Mouse (Mus musculus): ENCODE results near the gene Sycp2l. TPM values are rescaled to one million over a fixed set of nuclear protein-coding genes. Genes with fewer than 3 reads are reported as not detected.

The Sycp2l gene
- polyA plus RNA-seq, 1 experiment from 2014 or later, result not detected

DNA sequence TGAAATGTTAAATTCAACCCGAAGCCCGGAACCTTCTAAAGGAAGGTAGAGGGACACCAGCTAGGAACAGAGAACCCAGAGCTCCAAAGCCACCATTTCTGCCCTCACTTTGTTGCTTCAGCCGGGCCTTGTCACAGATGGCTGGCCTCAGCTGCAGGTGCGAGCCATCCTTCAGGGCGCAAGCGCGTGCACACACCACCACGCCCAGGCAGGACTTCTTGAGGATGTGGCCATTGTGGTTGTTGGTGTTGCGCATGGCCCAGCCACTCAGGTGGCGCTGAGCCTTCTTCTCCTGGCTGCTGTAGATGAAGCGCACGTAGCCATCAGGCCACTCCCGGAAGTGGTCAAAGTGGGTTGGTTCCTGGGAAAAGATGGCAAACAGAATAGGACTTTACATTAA is 8.6 kb upstream of the Sycp2l start:
- no peak overlapping the region for H3K4me3 ChIP-seq (ENCODE audit: low read length)
- no peak for ATAC-seq (ENCODE audit: low read depth)
- H3K9ac ChIP-seq (ENCODE audit: low read length), result no peak overlapping the region
- no peak overlapping the region for H3K4me2 ChIP-seq (ENCODE audit: low read depth, low read length)
- H3K36me3 ChIP-seq (ENCODE audit: control insufficient read depth, insufficient read depth, low read length), result no peaks in the 10 kb centered on the region
- H3K27me3 ChIP-seq (ENCODE audit: control insufficient read depth, insufficient read depth, low read depth, low read length), result no peaks in the 10 kb centered on the region
- 92% methylated on average over 13 of the region's 13 CpGs for WGBS
- no peaks in the 10 kb centered on the region for H3K4me1 ChIP-seq (replicated peaks; ENCODE audit: control insufficient read depth, insufficient read depth, low read length)
- H3K9me3 ChIP-seq (ENCODE audit: control insufficient read depth, low read length), result no peaks in the 10 kb centered on the region
- no peak overlapping the region for H3K27ac ChIP-seq (ENCODE audit: low read length)

DNA sequence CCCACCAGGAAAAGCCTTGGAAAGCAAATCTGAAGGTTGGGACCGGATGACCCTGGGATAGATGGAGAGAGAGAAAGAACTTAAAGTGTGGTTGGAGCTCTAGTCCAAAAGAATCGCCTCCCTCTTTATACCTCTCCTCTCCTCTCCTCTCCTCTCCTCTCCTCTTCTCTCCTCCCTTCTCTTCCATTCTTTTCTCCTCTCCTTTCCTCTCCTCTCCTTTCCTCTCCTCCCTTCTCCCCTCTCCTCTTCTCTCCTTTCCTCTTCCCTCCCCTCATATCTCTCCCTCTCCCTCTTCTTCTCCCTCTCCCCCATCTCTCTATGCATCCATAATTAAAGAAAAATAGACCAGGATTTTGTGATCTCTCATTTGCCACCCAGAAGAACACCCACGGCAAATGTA is 3.2 kb upstream of the Sycp2l start, which contains the start of gene Gcm2:
Gene Gcm2 (minus strand): TSS at position 101 of the 400 bp plus-strand sequence.
- Histone ChIP-seq H3K9ac (ENCODE audit: low read length) (no peak within 1 kb of the TSS), H3K9me3 (ENCODE audit: control insufficient read depth, low read length) (no peaks in the 10 kb centered on the region), H3K36me3 (ENCODE audit: control insufficient read depth, insufficient read depth, low read length) (no peaks in the 10 kb centered on the region), H3K4me3 (ENCODE audit: low read length) (no peak within 1 kb of the TSS), H3K27ac (ENCODE audit: low read length) (no peak within 1 kb of the TSS), H3K4me2 (ENCODE audit: low read depth, low read length) (no peak within 1 kb of the TSS), H3K27me3 (ENCODE audit: control insufficient read depth, insufficient read depth, low read depth, low read length) (peaks cover 5% of the 10 kb centered on the region; the same call in 1 of the 2 replicates), H3K4me1 (replicated peaks; ENCODE audit: control insufficient read depth, insufficient read depth, low read length) (no peaks in the 10 kb centered on the region)
- WGBS, result 86% methylated on average over 2 of the region's 3 CpGs
- ATAC-seq (ENCODE audit: low read depth), result no peak

DNA sequence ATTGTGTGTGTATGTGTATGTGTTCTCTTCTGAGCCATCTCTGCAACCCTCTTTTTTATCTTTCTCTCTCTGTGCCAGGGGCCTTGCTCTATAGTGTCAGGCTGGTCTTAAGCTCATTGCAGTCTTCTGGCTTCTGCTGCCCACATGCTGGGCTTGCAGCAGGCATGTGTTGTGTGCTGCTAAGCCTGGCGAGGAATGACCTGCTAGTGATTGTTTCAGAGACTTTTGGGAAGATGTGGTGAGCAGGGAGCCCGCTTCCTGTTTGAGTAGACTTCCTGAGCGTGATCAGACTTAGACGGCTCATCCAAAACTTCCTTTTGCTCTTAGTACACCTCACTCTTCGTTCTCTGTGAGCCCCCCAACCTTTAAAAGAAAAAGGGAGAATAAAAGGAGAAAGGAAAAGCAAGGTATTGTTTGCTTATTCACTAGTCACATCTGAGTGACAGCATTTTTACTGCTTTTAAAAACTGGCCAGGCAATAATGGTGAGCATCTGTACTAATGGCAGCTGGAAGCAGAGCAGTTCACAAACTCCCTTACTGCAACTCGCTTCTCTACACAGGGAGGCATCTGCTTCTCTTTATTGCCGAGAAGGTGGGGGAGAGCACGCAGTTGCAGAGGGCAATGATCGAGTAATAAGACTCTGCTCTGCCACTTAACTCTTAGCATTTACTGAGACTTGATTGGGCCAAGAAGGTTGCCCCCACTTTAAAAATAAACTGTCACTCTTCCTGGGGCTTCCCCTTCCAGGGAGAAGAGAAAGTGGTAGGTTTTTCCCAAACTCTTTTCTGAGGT is 5.2 kb downstream of the Sycp2l start:
- WGBS, result 26% methylated on average over 9 of the region's 9 CpGs

DNA sequence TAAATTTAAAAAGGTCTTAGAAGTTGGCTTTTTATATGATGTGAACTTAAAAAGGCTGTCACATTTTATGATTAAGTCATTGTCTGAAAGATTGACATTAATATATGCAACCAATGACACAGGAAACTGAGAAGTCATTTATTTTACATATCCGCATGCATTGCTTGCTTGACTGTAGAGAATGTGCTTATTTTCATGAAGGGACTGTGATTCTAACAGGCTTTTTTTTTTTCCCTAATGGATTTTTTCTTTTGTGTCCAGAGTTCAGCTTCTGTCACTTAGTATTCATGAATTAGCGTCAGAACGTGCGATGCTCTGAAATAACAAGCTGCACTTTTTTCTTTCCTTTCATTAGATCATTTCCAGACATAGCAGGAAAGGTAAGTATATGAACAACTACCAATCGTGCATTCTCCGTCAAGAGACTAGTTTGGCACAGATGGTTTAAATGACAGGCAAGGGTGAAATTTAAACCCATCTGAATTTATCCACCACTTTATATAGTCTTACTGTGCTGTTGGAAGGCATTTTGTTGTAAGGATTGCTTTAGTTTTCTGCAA is 9.6 kb downstream of the Sycp2l start:
- H3K4me2 ChIP-seq (ENCODE audit: low read depth, low read length), result no peak overlapping the region
- no peaks in the 10 kb centered on the region for H3K9me3 ChIP-seq (ENCODE audit: control insufficient read depth, low read length)
- H3K9ac ChIP-seq (ENCODE audit: low read length), result no peak overlapping the region
- no peaks in the 10 kb centered on the region for H3K27me3 ChIP-seq (ENCODE audit: control insufficient read depth, insufficient read depth, low read depth, low read length)
- H3K4me1 ChIP-seq (replicated peaks; ENCODE audit: control insufficient read depth, insufficient read depth, low read length), result no peaks in the 10 kb centered on the region
- no peak for ATAC-seq (ENCODE audit: low read depth)
- H3K27ac ChIP-seq (ENCODE audit: low read length), result no peak overlapping the region
- WGBS, result 85% methylated on average over 6 of the region's 6 CpGs
- H3K4me3 ChIP-seq (ENCODE audit: low read length), result no peak overlapping the region
- no peaks in the 10 kb centered on the region for H3K36me3 ChIP-seq (ENCODE audit: control insufficient read depth, insufficient read depth, low read length)

More for the DNA sequence above, 5.2 kb downstream of the Sycp2l start:
- no peak overlapping the region for H3K27ac ChIP-seq (ENCODE audit: low read length)
- H3K27me3 ChIP-seq (ENCODE audit: control insufficient read depth, insufficient read depth, low read depth, low read length), result no peaks in the 10 kb centered on the region; the same call in 1 of the 2 replicates
- ATAC-seq (ENCODE audit: low read depth), result no peak
- no peaks in the 10 kb centered on the region for H3K36me3 ChIP-seq (ENCODE audit: control insufficient read depth, insufficient read depth, low read length)
- no peak overlapping the region for H3K9ac ChIP-seq (ENCODE audit: low read length)
- no peak overlapping the region for H3K4me2 ChIP-seq (ENCODE audit: low read depth, low read length)
- no peaks in the 10 kb centered on the region for H3K9me3 ChIP-seq (ENCODE audit: control insufficient read depth, low read length)
- no peaks in the 10 kb centered on the region for H3K4me1 ChIP-seq (replicated peaks; ENCODE audit: control insufficient read depth, insufficient read depth, low read length)
- no peak overlapping the region for H3K4me3 ChIP-seq (ENCODE audit: low read length)

DNA sequence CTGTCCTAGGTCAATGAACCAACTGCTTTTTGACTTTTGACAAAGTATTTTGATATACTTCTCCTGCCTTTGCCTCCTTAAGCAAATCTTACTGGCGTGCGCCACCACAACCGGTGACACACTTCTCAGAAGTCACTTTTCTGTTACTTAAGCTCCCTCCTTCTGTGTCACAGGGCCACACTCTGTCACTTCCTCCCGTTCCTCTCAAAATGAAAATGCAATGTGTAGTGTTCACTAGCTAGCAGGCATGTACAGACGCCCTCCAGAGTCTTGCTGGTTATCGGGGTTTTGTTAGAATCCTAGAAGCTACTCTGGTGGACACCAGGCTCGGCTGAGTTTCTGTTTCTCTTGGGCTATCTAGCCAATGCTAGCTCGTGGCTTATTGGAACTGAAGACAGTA is 14.2 kb downstream of the Sycp2l start:
- Histone ChIP-seq H3K27ac (ENCODE audit: low read length) (no peak overlapping the region), H3K4me2 (ENCODE audit: low read depth, low read length) (no peak overlapping the region), H3K4me1 (replicated peaks; ENCODE audit: control insufficient read depth, insufficient read depth, low read length) (no peaks in the 10 kb centered on the region), H3K9me3 (ENCODE audit: control insufficient read depth, low read length) (no peaks in the 10 kb centered on the region), H3K36me3 (ENCODE audit: control insufficient read depth, insufficient read depth, low read length) (no peaks in the 10 kb centered on the region), H3K4me3 (ENCODE audit: low read length) (no peak overlapping the region), H3K27me3 (ENCODE audit: control insufficient read depth, insufficient read depth, low read depth, low read length) (no peaks in the 10 kb centered on the region), H3K9ac (ENCODE audit: low read length) (no peak overlapping the region)
- 84% methylated on average over 8 of the region's 8 CpGs for WGBS
- ATAC-seq (ENCODE audit: low read depth), result no peak

DNA sequence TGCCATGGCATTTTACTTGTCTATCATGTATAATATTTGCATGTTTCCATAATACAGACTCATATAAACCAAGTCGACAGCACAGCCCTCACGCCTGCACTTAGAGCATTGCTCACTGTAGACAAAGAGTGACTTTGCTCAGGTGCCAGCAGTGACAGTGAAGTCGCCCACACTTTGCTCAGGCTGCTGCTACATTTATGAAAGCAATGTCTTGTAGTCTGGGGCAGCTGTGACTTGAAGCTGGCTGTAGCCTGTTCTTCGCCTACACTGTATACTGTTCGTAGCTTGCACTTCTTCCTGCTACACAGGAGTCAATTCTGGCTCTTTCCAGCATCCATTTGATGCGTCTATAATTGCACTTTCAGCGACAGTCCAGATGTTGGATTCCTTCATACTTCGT is 15.0 kb downstream of the Sycp2l start:
- Histone ChIP-seq H3K9me3 (ENCODE audit: control insufficient read depth, low read length) (no peaks in the 10 kb centered on the region), H3K9ac (ENCODE audit: low read length) (no peak overlapping the region), H3K4me1 (replicated peaks; ENCODE audit: control insufficient read depth, insufficient read depth, low read length) (no peaks in the 10 kb centered on the region), H3K4me2 (ENCODE audit: low read depth, low read length) (no peak overlapping the region), H3K4me3 (ENCODE audit: low read length) (no peak overlapping the region), H3K36me3 (ENCODE audit: control insufficient read depth, insufficient read depth, low read length) (no peaks in the 10 kb centered on the region), H3K27me3 (ENCODE audit: control insufficient read depth, insufficient read depth, low read depth, low read length) (no peaks in the 10 kb centered on the region), H3K27ac (ENCODE audit: low read length) (no peak overlapping the region)
- 82% methylated on average over 8 of the region's 8 CpGs for WGBS
- no peak for ATAC-seq (ENCODE audit: low read depth)

DNA sequence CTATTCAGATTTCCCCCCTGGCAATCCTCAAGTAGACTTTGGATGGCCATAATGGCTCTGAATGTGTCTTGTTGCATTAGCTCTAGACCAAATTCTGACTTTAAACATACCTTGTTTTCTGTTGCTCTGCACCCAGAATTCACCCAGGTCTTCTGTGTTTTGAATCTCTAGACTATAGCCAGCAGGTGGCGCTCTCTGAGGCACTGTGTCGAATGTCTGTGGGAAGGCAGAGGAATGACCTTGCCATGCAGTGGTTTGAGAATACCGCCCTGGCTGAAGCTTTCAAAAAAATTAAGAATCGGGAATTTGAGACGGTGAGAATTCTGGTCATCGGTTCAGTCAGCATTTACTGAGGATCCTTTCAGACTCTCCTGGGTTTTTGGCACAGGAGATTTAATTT is 20.8 kb downstream of the Sycp2l start:
- Histone ChIP-seq H3K27me3 (ENCODE audit: control insufficient read depth, insufficient read depth, low read depth, low read length) (no peaks in the 10 kb centered on the region), H3K4me2 (ENCODE audit: low read depth, low read length) (no peak overlapping the region), H3K4me3 (ENCODE audit: low read length) (no peak overlapping the region), H3K27ac (ENCODE audit: low read length) (no peak overlapping the region), H3K9me3 (ENCODE audit: control insufficient read depth, low read length) (no peaks in the 10 kb centered on the region), H3K36me3 (ENCODE audit: control insufficient read depth, insufficient read depth, low read length) (no peaks in the 10 kb centered on the region), H3K9ac (ENCODE audit: low read length) (no peak overlapping the region), H3K4me1 (replicated peaks; ENCODE audit: control insufficient read depth, insufficient read depth, low read length) (no peaks in the 10 kb centered on the region)
- no peak for ATAC-seq (ENCODE audit: low read depth)
- WGBS, result 3% methylated on average over 6 of the region's 6 CpGs

DNA sequence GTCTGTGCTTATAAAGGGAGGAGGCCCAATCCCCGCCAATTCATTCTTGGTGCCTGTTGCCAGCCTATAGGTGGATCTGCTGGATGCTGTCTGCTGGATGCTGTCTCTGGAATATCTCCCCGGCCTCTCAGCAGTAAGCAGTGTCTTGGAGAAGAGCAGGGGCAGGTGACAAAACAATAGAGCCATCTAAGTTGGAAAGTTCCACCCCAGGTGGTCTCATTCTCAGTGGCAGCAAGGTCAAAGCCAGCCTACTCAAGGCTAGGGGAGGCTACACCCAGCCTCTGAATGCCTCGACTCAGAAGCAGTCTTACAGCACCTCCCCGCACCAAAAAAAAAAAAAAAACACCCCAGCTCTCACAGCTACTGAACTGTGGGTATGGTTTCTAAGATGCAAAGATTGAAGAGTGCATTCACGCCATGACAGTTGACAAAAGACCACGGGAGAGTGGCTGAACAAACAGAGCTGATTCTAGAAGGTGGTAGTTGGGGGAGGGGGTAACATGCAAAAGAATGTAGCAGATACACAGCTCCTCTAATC is 31.4 kb downstream of the Sycp2l start:
- Histone ChIP-seq H3K4me2 (ENCODE audit: low read depth, low read length) (no peak overlapping the region), H3K4me3 (ENCODE audit: low read length) (no peak overlapping the region), H3K36me3 (ENCODE audit: control insufficient read depth, insufficient read depth, low read length) (no peaks in the 10 kb centered on the region), H3K4me1 (replicated peaks; ENCODE audit: control insufficient read depth, insufficient read depth, low read length) (no peaks in the 10 kb centered on the region), H3K27ac (ENCODE audit: low read length) (no peak overlapping the region), H3K9me3 (ENCODE audit: control insufficient read depth, low read length) (no peaks in the 10 kb centered on the region), H3K27me3 (ENCODE audit: control insufficient read depth, insufficient read depth, low read depth, low read length) (no peaks in the 10 kb centered on the region), H3K9ac (ENCODE audit: low read length) (no peak overlapping the region)
- ATAC-seq (ENCODE audit: low read depth), result no peak
- WGBS, result 57% methylated on average over 6 of the region's 6 CpGs

DNA sequence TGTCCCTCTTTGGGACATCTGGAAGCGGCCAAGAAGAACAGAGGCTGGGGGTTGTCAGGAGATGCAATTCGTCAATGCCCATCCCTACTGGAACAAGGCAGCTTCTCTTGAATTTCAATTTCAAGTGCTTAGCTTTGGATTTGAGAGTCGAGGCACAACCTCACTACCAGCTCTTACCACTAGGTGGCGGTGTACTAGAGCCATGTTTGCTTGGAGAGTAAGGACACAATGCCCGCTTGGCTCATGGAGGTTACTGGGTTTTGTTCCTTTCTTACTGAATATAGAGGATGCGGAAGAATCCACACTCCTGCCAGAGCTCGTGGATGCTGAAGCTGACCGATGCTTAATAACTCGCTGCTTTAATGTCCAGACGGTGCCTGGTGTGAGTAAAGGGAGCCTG is 32.2 kb downstream of the Sycp2l start:
- no peak for ATAC-seq (ENCODE audit: low read depth)
- no peak overlapping the region for H3K4me2 ChIP-seq (ENCODE audit: low read depth, low read length)
- no peak overlapping the region for H3K27ac ChIP-seq (ENCODE audit: low read length)
- no peaks in the 10 kb centered on the region for H3K36me3 ChIP-seq (ENCODE audit: control insufficient read depth, insufficient read depth, low read length)
- WGBS, result 78% methylated on average over 10 of the region's 10 CpGs
- H3K27me3 ChIP-seq (ENCODE audit: control insufficient read depth, insufficient read depth, low read depth, low read length), result no peaks in the 10 kb centered on the region
- H3K4me1 ChIP-seq (replicated peaks; ENCODE audit: control insufficient read depth, insufficient read depth, low read length), result no peaks in the 10 kb centered on the region
- H3K4me3 ChIP-seq (ENCODE audit: low read length), result no peak overlapping the region
- no peaks in the 10 kb centered on the region for H3K9me3 ChIP-seq (ENCODE audit: control insufficient read depth, low read length)
- H3K9ac ChIP-seq (ENCODE audit: low read length), result no peak overlapping the region

All from lung, embryonic 16.5 days (tissue).